Mouse (Mus musculus) liver, embryonic 12.5 days (tissue): ENCODE results near the gene Lhb. TPM values are rescaled to one million over a fixed set of nuclear protein-coding genes. Genes with fewer than 3 reads are reported as not detected.
A peak's percentile ranks its signal among the peaks of the same experiment; 100 is the strongest.
"Not testable (repeated sequence)": the region's sequence is repeated elsewhere in the genome, so short reads cannot be mapped to it uniquely, and the experiment has no call there.

Experiments
- ATAC-seq: fragments of 200-750 bp; cut with Nextera tagmentation; 2 replicates; pipeline ENCODE4 v1.8.0; 2017; ENCODE audit warnings: moderate number of reproducible peaks, mild to moderate bottlenecking, moderate library complexity
- H3K27ac ChIP-seq: fragments of 300-500 bp; sonication (generic); 2 replicates; pipeline ENCODE4 v1.5.1; 2016; ENCODE audit warnings: mild to moderate bottlenecking
- H3K27me3 ChIP-seq: fragments of 300-500 bp; sonication (generic); replicated peaks from 2 replicates; pipeline ENCODE4 v1.6.1; 2016; ENCODE audit warnings: mild to moderate bottlenecking, moderate library complexity
- H3K36me3 ChIP-seq: fragments of 300-500 bp; sonication (generic); 2 replicates; pipeline ENCODE4 v1.6.1; 2016; ENCODE audit warnings: mild to moderate bottlenecking, moderate library complexity
- H3K4me1 ChIP-seq: fragments of 300-500 bp; sonication (generic); 2 replicates; pipeline ENCODE4 v1.6.1; 2016
- H3K4me2 ChIP-seq: fragments of 300-500 bp; sonication (generic); 2 replicates; pipeline ENCODE4 v1.6.1; 2016; ENCODE audit warnings: mild to moderate bottlenecking, moderate library complexity
- H3K4me3 ChIP-seq: fragments of 300-500 bp; sonication (generic); 2 replicates; pipeline ENCODE4 v1.5.1; 2016; ENCODE audit warnings: mild to moderate bottlenecking, moderate library complexity
- H3K9ac ChIP-seq: fragments of 300-500 bp; sonication (generic); 2 replicates; pipeline ENCODE4 v1.6.1; 2016; ENCODE audit warnings: mild to moderate bottlenecking, moderate library complexity
- H3K9me3 ChIP-seq: fragments of 300-500 bp; sonication (generic); replicated peaks from 2 replicates; pipeline ENCODE4 v1.6.1; 2016; ENCODE audit warnings: mild to moderate bottlenecking, moderate library complexity
- WGBS: fragments of 180-500 bp; shearing (Covaris S2); methylation state at CpG from one replicate; pipeline ENCODE4 v1.1.7; 2016; ENCODE audit not compliant: insufficient replicate concordance; 5-methylcytosine and 5-hydroxymethylcytosine counted together
- polyA plus RNA-seq: library from polyadenylated mRNA; unstranded; fragments of >200 nt; fragmentation: Nextera tagmentation; extraction: Ambion mirVana; gene quantifications from 2 replicates; pipeline ENCODE4 v1.2.1, GENCODE M21; 2016

The Lhb gene
- polyA plus RNA-seq, 1 experiment from 2014 or later: not detected

GRCm38 (mm10) chr7:45459564-45460140 lies 39.0 kb downstream of the Lhb start, which contains the start of gene Ftl1:
Ftl1 (minus strand) TSS chr7:45459884.
- WGBS: under 1% methylated on average over 36 of the region's 37 CpGs
- peak; percentile 88 for ATAC-seq
- H3K9me3 ChIP-seq, H3K27me3 ChIP-seq: not testable (repeated sequence)
- peak within 1 kb of the TSS; percentile 87 for H3K4me3 ChIP-seq
- peaks cover 68% of the 10 kb centered on the region for H3K36me3 ChIP-seq
- peaks cover 61% of the 10 kb centered on the region for H3K4me1 ChIP-seq
- peak within 1 kb of the TSS; percentile 93 for H3K9ac ChIP-seq
- peak within 1 kb of the TSS; percentile 88 for H3K4me2 ChIP-seq
- peak within 1 kb of the TSS; percentile 99 for H3K27ac ChIP-seq

GRCm38 (mm10) chr7:45460377-45460776 lies 39.8 kb downstream of the Lhb start:
- Histone ChIP-seq H3K4me1 (peaks cover 69% of the 10 kb centered on the region), H3K9me3 (no peaks in the 10 kb centered on the region), H3K36me3 (peaks cover 68% of the 10 kb centered on the region), H3K27ac (peak overlapping the region; percentile 99), H3K9ac (peak overlapping the region; percentile 93), H3K4me2 (peak overlapping the region; percentile 88), H3K27me3 (no peaks in the 10 kb centered on the region), H3K4me3 (peak overlapping the region; percentile 87)
- WGBS: 38% methylated on average over 7 of the region's 7 CpGs
- no peak for ATAC-seq

- H3K4me1 ChIP-seq: peaks cover 74% of the 10 kb centered on the region
- no peaks in the 10 kb centered on the region for H3K9me3 ChIP-seq
- ATAC-seq: peak; percentile 75
- peak overlapping the region; percentile 87 for H3K4me3 ChIP-seq
- H3K36me3 ChIP-seq: peaks cover 67% of the 10 kb centered on the region
- no peaks in the 10 kb centered on the region for H3K27me3 ChIP-seq
- H3K9ac ChIP-seq: peak overlapping the region; percentile 93
- peak overlapping the region; percentile 99 for H3K27ac ChIP-seq
- 1% methylated on average over 13 of the region's 13 CpGs for WGBS
- peak overlapping the region; percentile 88 for H3K4me2 ChIP-seq
Measured at GRCm38 (mm10) chr7:45460860-45461314, 40.3 kb downstream of the Lhb start.

GRCm38 (mm10) chr7:45461326-45461725 lies 40.7 kb downstream of the Lhb start:
- Histone ChIP-seq H3K9ac (peak overlapping the region; percentile 93), H3K36me3 (peaks cover 67% of the 10 kb centered on the region), H3K4me2 (peak overlapping the region; percentile 88), H3K27me3 (no peaks in the 10 kb centered on the region), H3K9me3 (no peaks in the 10 kb centered on the region), H3K27ac (peak overlapping the region; percentile 99), H3K4me3 (peak overlapping the region; percentile 87), H3K4me1 (peaks cover 75% of the 10 kb centered on the region)
- peak; percentile 14 for ATAC-seq
- WGBS: 55% methylated on average over 5 of the region's 5 CpGs

- H3K4me1 ChIP-seq: peaks cover 72% of the 10 kb centered on the region
- peak overlapping the region; percentile 87 for H3K4me3 ChIP-seq
- H3K27ac ChIP-seq: peak overlapping the region; percentile 99
- no peaks in the 10 kb centered on the region for H3K9me3 ChIP-seq
- H3K9ac ChIP-seq: peak overlapping the region; percentile 41
- ATAC-seq: no peak
- 89% methylated on average over 4 of the region's 4 CpGs for WGBS
- peaks cover 67% of the 10 kb centered on the region for H3K36me3 ChIP-seq
- H3K4me2 ChIP-seq: peak overlapping the region; percentile 88
- H3K27me3 ChIP-seq: no peaks in the 10 kb centered on the region
Measured at GRCm38 (mm10) chr7:45461781-45462180, 41.2 kb downstream of the Lhb start.

- peaks cover 72% of the 10 kb centered on the region for H3K4me1 ChIP-seq
- H3K27ac ChIP-seq: peak overlapping the region; percentile 99
- no peak overlapping the region for H3K4me3 ChIP-seq
- peaks cover 62% of the 10 kb centered on the region for H3K36me3 ChIP-seq
- no peak overlapping the region for H3K4me2 ChIP-seq
- 78% methylated on average over 4 of the region's 4 CpGs for WGBS
- ATAC-seq: no peak
- no peak overlapping the region for H3K9ac ChIP-seq
- no peaks in the 10 kb centered on the region for H3K27me3 ChIP-seq
- no peaks in the 10 kb centered on the region for H3K9me3 ChIP-seq
Measured at GRCm38 (mm10) chr7:45462325-45462724, 41.7 kb downstream of the Lhb start.

- H3K4me2 ChIP-seq, H3K27me3 ChIP-seq, H3K4me3 ChIP-seq, H3K9me3 ChIP-seq, ATAC-seq, H3K27ac ChIP-seq, H3K9ac ChIP-seq: not testable (repeated sequence)
- Histone ChIP-seq H3K4me1 (peaks cover 68% of the 10 kb centered on the region), H3K36me3 (peaks cover 57% of the 10 kb centered on the region)
- WGBS: 70% methylated on average over 4 of the region's 4 CpGs
Measured at GRCm38 (mm10) chr7:45462868-45463267, 42.2 kb downstream of the Lhb start.

GRCm38 (mm10) chr7:45463987-45464778 lies 43.6 kb downstream of the Lhb start:
- Histone ChIP-seq H3K27ac (peak overlapping the region; percentile 54; the same call in 1 of the 2 replicates), H3K9me3 (no peaks in the 10 kb centered on the region), H3K9ac (no peak overlapping the region), H3K36me3 (peaks cover 45% of the 10 kb centered on the region), H3K4me2 (no peak overlapping the region), H3K4me1 (peaks cover 61% of the 10 kb centered on the region), H3K4me3 (no peak overlapping the region), H3K27me3 (no peaks in the 10 kb centered on the region)
- ATAC-seq: no peak
- 85% methylated on average over 7 of the region's 7 CpGs for WGBS

- Histone ChIP-seq H3K4me2 (peak overlapping the region; percentile 93), H3K4me1 (peaks cover 59% of the 10 kb centered on the region), H3K27me3 (no peaks in the 10 kb centered on the region), H3K9me3 (no peaks in the 10 kb centered on the region), H3K36me3 (peaks cover 45% of the 10 kb centered on the region), H3K27ac (peak overlapping the region; percentile 75; the same call in 1 of the 2 replicates), H3K9ac (peak overlapping the region; percentile 90; the same call in 1 of the 2 replicates), H3K4me3 (peak overlapping the region; percentile 81)
- ATAC-seq: no peak
- 90% methylated on average over 12 of the region's 12 CpGs for WGBS
Measured at GRCm38 (mm10) chr7:45465112-45465511, 44.5 kb downstream of the Lhb start.

GRCm38 (mm10) chr7:45465549-45465948 lies 44.9 kb downstream of the Lhb start:
- Histone ChIP-seq H3K27ac (peak overlapping the region; percentile 75; the same call in 1 of the 2 replicates), H3K9ac (peak overlapping the region; percentile 90), H3K4me1 (peaks cover 54% of the 10 kb centered on the region), H3K4me3 (peak overlapping the region; percentile 81), H3K9me3 (no peaks in the 10 kb centered on the region), H3K36me3 (peaks cover 42% of the 10 kb centered on the region), H3K27me3 (no peaks in the 10 kb centered on the region), H3K4me2 (peak overlapping the region; percentile 93)
- ATAC-seq: peak; percentile 6; the same call in 1 of the 2 replicates
- WGBS: 65% methylated on average over 9 of the region's 9 CpGs

- Histone ChIP-seq H3K9ac (peak within 1 kb of the TSS; percentile 90), H3K27ac (peak within 1 kb of the TSS; percentile 75), H3K9me3 (no peaks in the 10 kb centered on the region), H3K4me3 (peak within 1 kb of the TSS; percentile 81), H3K27me3 (no peaks in the 10 kb centered on the region), H3K36me3 (peaks cover 40% of the 10 kb centered on the region), H3K4me1 (peaks cover 51% of the 10 kb centered on the region), H3K4me2 (peak within 1 kb of the TSS; percentile 93)
- WGBS: under 1% methylated on average over 50 of the region's 58 CpGs
- peak; percentile 76 for ATAC-seq
Measured at GRCm38 (mm10) chr7:45466283-45467089, 45.9 kb downstream of the Lhb start, which contains the start of gene Bax. Bax (minus strand) TSS chr7:45466898.
